Comparison of ENCODE assay signal across 8 mouse cellular contexts in the genomic region with DNA sequence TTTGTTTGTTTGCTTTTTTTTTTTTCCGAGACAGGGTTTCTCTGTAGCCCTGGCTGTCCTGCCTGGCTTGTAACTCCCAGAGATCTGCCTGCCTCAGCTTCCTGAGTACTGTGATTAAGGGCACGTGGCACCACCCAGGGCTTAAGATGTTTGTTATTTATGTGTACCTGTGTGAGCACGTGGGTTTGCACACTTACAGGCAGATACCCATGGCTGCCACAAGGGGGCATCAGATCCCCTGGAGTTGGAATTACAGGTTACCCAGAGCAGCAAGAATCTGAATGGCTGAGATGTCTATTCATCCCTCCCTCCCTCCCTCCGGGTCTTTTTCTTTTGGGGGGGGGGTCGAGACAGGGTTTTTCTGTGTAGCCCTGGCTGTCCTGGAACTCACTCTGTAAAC. TPM values are rescaled to one million over a fixed set of nuclear protein-coding genes. Genes with fewer than 3 reads are reported as not detected.
DNase-seq lines count a peak whose midpoint lies in the region; ATAC-seq and TF ChIP-seq lines count a peak whose summit lies in the region.

No protein-coding gene starts in this region.

- 41% methylated on average over 3 of the region's 5 CpGs for WGBS in kidney, adult 2 months
- WGBS in kidney, embryonic 16.5 days: 62% methylated on average over 5 of the region's 5 CpGs
- WGBS in liver, embryonic 13.5 days (ENCODE audit: insufficient replicate concordance): 41% methylated on average over 5 of the region's 5 CpGs
- 45% methylated on average over 5 of the region's 5 CpGs for WGBS in small intestine, adult 2 months

- H3K36me3 ChIP-seq in kidney, adult 2 months (ENCODE audit: control insufficient read depth, insufficient read depth, low read length): no peaks in the 10 kb centered on the region
- no peaks in the 10 kb centered on the region for H3K36me3 ChIP-seq in kidney, embryonic 16.5 days (ENCODE audit: insufficient read depth, low read length)
- H3K36me3 ChIP-seq in E14TG2a.4 (ENCODE audit: insufficient read depth, low read length): peaks cover 39% of the 10 kb centered on the region
- peaks cover 9% of the 10 kb centered on the region; the same call in 1 of the 2 replicates for H3K36me3 ChIP-seq in liver, embryonic 13.5 days
- H3K36me3 ChIP-seq in small intestine, adult 2 months (ENCODE audit: control insufficient read depth, insufficient read depth, low read length): no peaks in the 10 kb centered on the region

- no peak overlapping the region for H3K9ac ChIP-seq in kidney, embryonic 16.5 days (replicated peaks; ENCODE audit: low read length)
- H3K9ac ChIP-seq in liver, embryonic 13.5 days: no peak overlapping the region

- no peaks in the 10 kb centered on the region for H3K4me1 ChIP-seq in kidney, adult 2 months (ENCODE audit: control insufficient read depth, insufficient read depth, low read length)
- no peaks in the 10 kb centered on the region for H3K4me1 ChIP-seq in kidney, embryonic 16.5 days (ENCODE audit: insufficient read depth, low read length)
- H3K4me1 ChIP-seq in E14TG2a.4 (replicated peaks; ENCODE audit: low read depth, low read length): no peaks in the 10 kb centered on the region
- no peaks in the 10 kb centered on the region for H3K4me1 ChIP-seq in liver, embryonic 13.5 days (replicated peaks)
- H3K4me1 ChIP-seq in small intestine, adult 2 months (ENCODE audit: control insufficient read depth, insufficient read depth, insufficient read length, low read length): no peaks in the 10 kb centered on the region

- TF ChIP-seq POLR2A in kidney, adult 2 months (IDR thresholded peaks at IDR 0.05; ENCODE audit: low read depth, low read length): no peak
- TF ChIP-seq POLR2A in small intestine, adult 2 months (IDR thresholded peaks at IDR 0.05; ENCODE audit: low read depth, low read length): no peak

- ATAC-seq in kidney, embryonic 16.5 days (ENCODE audit: low FRiP score, low TSS enrichment): no peak
- ATAC-seq in erythroid progenitor cell, adult 5-6 weeks (replicated peaks; ENCODE audit: low FRiP score, poor library complexity, severe bottlenecking): peak; percentile 70
- peak; percentile 48; the same call in 1 of the 2 replicates for ATAC-seq in liver, embryonic 13.5 days (ENCODE audit: low read depth)

- no peak overlapping the region for H3K4me2 ChIP-seq in kidney, embryonic 16.5 days (replicated peaks; ENCODE audit: low read depth, low read length)
- no peak overlapping the region for H3K4me2 ChIP-seq in liver, embryonic 13.5 days

- peak; percentile 50 for DNase-seq in kidney, adult 2 months
- peak; percentile 49 to 62 for DNase-seq in adrenal gland, postnatal 36 days
- peak; percentile 31 for DNase-seq in liver, embryonic 13.5 days
- DNase-seq in urinary bladder, postnatal 25 days (ENCODE audit: low spot score): no peak

- no peak overlapping the region for H3K4me3 ChIP-seq in kidney, adult 2 months (ENCODE audit: insufficient read depth, low read depth, low read length)
- no peak overlapping the region for H3K4me3 ChIP-seq in kidney, embryonic 16.5 days (ENCODE audit: low read length)
- no peak overlapping the region for H3K4me3 ChIP-seq in E14TG2a.4 (replicated peaks; ENCODE audit: low read length)
- no peak overlapping the region for H3K4me3 ChIP-seq in liver, embryonic 13.5 days (replicated peaks)
- no peak overlapping the region for H3K4me3 ChIP-seq in small intestine, adult 2 months (ENCODE audit: low read depth, low read length)

- peak; percentile 71 for TF ChIP-seq CTCF in kidney, adult 2 months (conservative IDR thresholded peaks at IDR 0.05; ENCODE audit: insufficient read depth, insufficient read length, low read depth, low read length)
- TF ChIP-seq CTCF in E14TG2a.4 (conservative IDR thresholded peaks at IDR 0.05; ENCODE audit: low read length): peak; percentile 50
- TF ChIP-seq CTCF in small intestine, adult 2 months (IDR thresholded peaks at IDR 0.05; ENCODE audit: extremely low read depth, insufficient read length, insufficient replicate concordance, low read depth, low read length): peak; percentile 59; the same call in 1 of the 2 replicates

- H3K27ac ChIP-seq in kidney, adult 2 months (ENCODE audit: insufficient read depth, low read depth, low read length): no peak overlapping the region
- no peak overlapping the region for H3K27ac ChIP-seq in kidney, embryonic 16.5 days (ENCODE audit: low read length)
- no peak overlapping the region for H3K27ac ChIP-seq in liver, embryonic 13.5 days
- H3K27ac ChIP-seq in small intestine, adult 2 months (ENCODE audit: insufficient read depth, low read depth, low read length): no peak overlapping the region

- no peaks in the 10 kb centered on the region for H3K27me3 ChIP-seq in kidney, adult 2 months (replicated peaks; ENCODE audit: control insufficient read depth, insufficient read depth, low read length)
- H3K27me3 ChIP-seq in kidney, embryonic 16.5 days (ENCODE audit: insufficient read depth, low read length): no peaks in the 10 kb centered on the region; the same call in 1 of the 2 replicates
- no peaks in the 10 kb centered on the region for H3K27me3 ChIP-seq in E14TG2a.4 (ENCODE audit: insufficient read depth, low read length)
- H3K27me3 ChIP-seq in liver, embryonic 13.5 days: no peaks in the 10 kb centered on the region
- H3K27me3 ChIP-seq in small intestine, adult 2 months (ENCODE audit: control insufficient read depth, insufficient read depth, low read length): no peaks in the 10 kb centered on the region

- no peaks in the 10 kb centered on the region for H3K9me3 ChIP-seq in kidney, embryonic 16.5 days (ENCODE audit: low read length)
- H3K9me3 ChIP-seq in E14TG2a.4 (ENCODE audit: low read length): no peaks in the 10 kb centered on the region
- no peaks in the 10 kb centered on the region for H3K9me3 ChIP-seq in liver, embryonic 13.5 days (replicated peaks)

RNA-seq across cellular contexts. Expression of a gene that starts 22.8 kb away (rescaled TPM):
- polyA plus RNA-seq in kidney, adult 2 months (2012; rRNA removed): 12.1 and 16.5 TPM in 2 replicates
- polyA plus RNA-seq in kidney, embryonic 16.5 days (2015; fragmentation: Nextera tagmentation; extraction: Ambion mirVana): 45.3 and 45.8 TPM in 2 replicates
- total RNA-seq in adrenal gland, postnatal 36 days (2021): 10 to 100 TPM; 20.7 to 25.6 TPM
- total RNA-seq in erythroid progenitor cell, adult 5-6 weeks (2015; ENCODE audit: low replicate concordance): 17.2 and 24.5 TPM in 2 replicates
- total RNA-seq in erythroid progenitor cell, adult 5-6 weeks (2017; ENCODE audit: low replicate concordance): 12.7 and 14.4 TPM in 2 replicates
- 50.9 and 58.8 TPM in 2 replicates for polyA plus RNA-seq in liver, embryonic 13.5 days (2015; fragmentation: Nextera tagmentation; extraction: Ambion mirVana)
- polyA plus RNA-seq in small intestine, adult 2 months (2012; rRNA removed): 1.7 and 3.4 TPM in 2 replicates
